In genomic region chr1:168410054-168410453, GRCm38 (mm10) we compare ENCODE assay signal across 12 mouse cellular contexts. TPM values are rescaled to one million over a fixed set of nuclear protein-coding genes. Genes with fewer than 3 reads are reported as not detected.
DNase-seq lines count a peak whose midpoint lies in the region; ATAC-seq and TF ChIP-seq lines count a peak whose summit lies in the region.
"Had no signal": no experiment of that assay in that cellular context is flagged by ENCODE, and none has a peak within 500 bp of the region (broad histone marks: within the 10 kb centered on the region; RNA-seq: fewer than 3 reads in every experiment).

No protein-coding gene starts in this region.

- no peak overlapping the region for H3K27ac ChIP-seq in intestine, embryonic 14.5 days (ENCODE audit: low read depth)
- no peak overlapping the region for H3K27ac ChIP-seq in intestine, postnatal 0 days (ENCODE audit: low read depth, low read length)
- 0 out of 2 replicates have a peak overlapping the region, but pooled peaks have one; percentile 35 for H3K27ac ChIP-seq in midbrain, embryonic 12.5 days (replicated peaks)
- H3K27ac ChIP-seq in midbrain, embryonic 16.5 days (ENCODE audit: low read length), result no peak overlapping the region
- peak overlapping the region; percentile 38; the same call in 1 of the 2 replicates for H3K27ac ChIP-seq in olfactory bulb, adult 2 months (ENCODE audit: insufficient read depth, low read depth, low read length)

- TF ChIP-seq POLR2A in olfactory bulb, adult 2 months (IDR thresholded peaks at IDR 0.05; ENCODE audit: insufficient read depth, low read depth, low read length), result no peak

- ATAC-seq in intestine, embryonic 14.5 days (replicated peaks; ENCODE audit: low FRiP score, low TSS enrichment, low read depth), result no peak
- no peak for ATAC-seq in intestine, postnatal 0 days
- ATAC-seq in midbrain, embryonic 12.5 days (ENCODE audit: low FRiP score, low read depth), result no peak
- no peak for ATAC-seq in midbrain, embryonic 16.5 days
- ATAC-seq: hindbrain, embryonic 16.5 days had no signal

- no peaks in the 10 kb centered on the region for H3K9me3 ChIP-seq in intestine, embryonic 14.5 days (ENCODE audit: control insufficient read depth, low read length)
- H3K9me3 ChIP-seq in intestine, postnatal 0 days (ENCODE audit: control insufficient read depth), result no peaks in the 10 kb centered on the region
- no peaks in the 10 kb centered on the region for H3K9me3 ChIP-seq in midbrain, embryonic 12.5 days
- H3K9me3 ChIP-seq in midbrain, embryonic 16.5 days (replicated peaks; ENCODE audit: control insufficient read depth, low read length, poor library complexity, severe bottlenecking), result no peaks in the 10 kb centered on the region

- H3K4me3 ChIP-seq in intestine, embryonic 14.5 days (ENCODE audit: low read depth, low read length), result no peak overlapping the region
- H3K4me3 ChIP-seq in intestine, postnatal 0 days (ENCODE audit: low read depth, low read length), result no peak overlapping the region
- no peak overlapping the region for H3K4me3 ChIP-seq in midbrain, embryonic 12.5 days
- no peak overlapping the region for H3K4me3 ChIP-seq in midbrain, embryonic 16.5 days (ENCODE audit: low read depth, low read length)
- no peak overlapping the region for H3K4me3 ChIP-seq in olfactory bulb, adult 2 months (ENCODE audit: insufficient read depth, low read depth, low read length)
- H3K4me3 ChIP-seq: layer of hippocampus, adult 2 months had no signal

- H3K9ac ChIP-seq in intestine, embryonic 14.5 days (ENCODE audit: low read length), result no peak overlapping the region
- no peak overlapping the region for H3K9ac ChIP-seq in intestine, postnatal 0 days (ENCODE audit: low read depth, low read length)
- H3K9ac ChIP-seq in midbrain, embryonic 12.5 days (replicated peaks), result no peak overlapping the region
- H3K9ac ChIP-seq in midbrain, embryonic 16.5 days (ENCODE audit: low read depth, low read length), result no peak overlapping the region

- peak; percentile 60 for DNase-seq in embryo, embryonic 10 days (ENCODE audit: low spot score)
- no peak for DNase-seq in embryo, embryonic 11 days
- DNase-seq in intestine, embryonic 14.5 days (ENCODE audit: low spot score), result no peak
- DNase-seq in ovary, postnatal 14 days (ENCODE audit: low spot score), result no peak
- DNase-seq: lung, postnatal 10 days had no signal

- peak overlapping the region; percentile 6; the same call in 1 of the 2 replicates for H3K4me2 ChIP-seq in intestine, embryonic 14.5 days (ENCODE audit: low read length)
- no peak overlapping the region for H3K4me2 ChIP-seq in intestine, postnatal 0 days (replicated peaks; ENCODE audit: low read depth)
- no peak overlapping the region for H3K4me2 ChIP-seq in midbrain, embryonic 12.5 days (replicated peaks)
- no peak overlapping the region for H3K4me2 ChIP-seq in midbrain, embryonic 16.5 days (ENCODE audit: low read length)

- TF ChIP-seq CTCF in intestine, postnatal 0 days (IDR thresholded peaks at IDR 0.05; ENCODE audit: low read depth), result no peak
- TF ChIP-seq CTCF in olfactory bulb, adult 2 months (IDR thresholded peaks at IDR 0.05; ENCODE audit: insufficient read depth, low read depth, low read length), result no peak

- WGBS in intestine, embryonic 14.5 days, result 6% methylated on average over 1 of the region's 1 CpGs
- WGBS in intestine, postnatal 0 days, result 16% methylated on average over 1 of the region's 1 CpGs
- WGBS in midbrain, embryonic 12.5 days, result 5% methylated on average over 1 of the region's 1 CpGs
- 12% methylated on average over 1 of the region's 1 CpGs for WGBS in midbrain, embryonic 16.5 days
- WGBS in olfactory bulb, adult 2 months, result 23% methylated on average over 1 of the region's 1 CpGs

- H3K4me1 ChIP-seq in intestine, embryonic 14.5 days (replicated peaks; ENCODE audit: control insufficient read depth, insufficient read depth, low read length), result peaks cover 35% of the 10 kb centered on the region
- peaks cover 4% of the 10 kb centered on the region; the same call in 1 of the 2 replicates for H3K4me1 ChIP-seq in intestine, postnatal 0 days (replicated peaks; ENCODE audit: control insufficient read depth, insufficient read depth, low read length)
- H3K4me1 ChIP-seq in midbrain, embryonic 12.5 days, result peaks cover 69% of the 10 kb centered on the region
- peaks cover 16% of the 10 kb centered on the region for H3K4me1 ChIP-seq in midbrain, embryonic 16.5 days (ENCODE audit: control insufficient read depth, insufficient read depth, low read length)
- peaks cover 39% of the 10 kb centered on the region for H3K4me1 ChIP-seq in olfactory bulb, adult 2 months (ENCODE audit: control insufficient read depth, insufficient read depth, low read length)

- peaks cover 27% of the 10 kb centered on the region for H3K36me3 ChIP-seq in intestine, embryonic 14.5 days (ENCODE audit: control insufficient read depth, insufficient read depth, low read length)
- no peaks in the 10 kb centered on the region; the same call in 1 of the 2 replicates for H3K36me3 ChIP-seq in intestine, postnatal 0 days (ENCODE audit: control insufficient read depth, insufficient read depth)
- peaks cover 26% of the 10 kb centered on the region for H3K36me3 ChIP-seq in midbrain, embryonic 12.5 days
- H3K36me3 ChIP-seq in midbrain, embryonic 16.5 days (ENCODE audit: control insufficient read depth, insufficient read depth, low read length), result no peaks in the 10 kb centered on the region
- H3K36me3 ChIP-seq: G1E had no signal

- no peaks in the 10 kb centered on the region for H3K27me3 ChIP-seq in intestine, embryonic 14.5 days (replicated peaks; ENCODE audit: control insufficient read depth, insufficient read depth, low read length)
- no peaks in the 10 kb centered on the region for H3K27me3 ChIP-seq in intestine, postnatal 0 days (replicated peaks; ENCODE audit: control insufficient read depth, insufficient read depth, low read length)
- H3K27me3 ChIP-seq in midbrain, embryonic 12.5 days, result 0 out of 2 replicates have a peak, but pooled peaks cover 4% of the 10 kb centered on the region
- H3K27me3 ChIP-seq in midbrain, embryonic 16.5 days (ENCODE audit: control insufficient read depth, insufficient read depth, low read depth, low read length), result no peaks in the 10 kb centered on the region

RNA-seq across cellular contexts. Expression of gene Pbx1, which starts 22.0 kb away (rescaled TPM):
- 37.3 and 42.3 TPM in 2 replicates for polyA plus RNA-seq in intestine, embryonic 14.5 days (2014; fragmentation: Nextera tagmentation; extraction: Ambion mirVana)
- 9.8 and 11.4 TPM in 2 replicates for polyA plus RNA-seq in intestine, postnatal 0 days (2015; fragmentation: Nextera tagmentation; extraction: Ambion mirVana)
- polyA plus RNA-seq in midbrain, embryonic 12.5 days (2016; fragmentation: Nextera tagmentation; extraction: Ambion mirVana), result 73.7 TPM in 2 replicates
- polyA plus RNA-seq in midbrain, embryonic 16.5 days (2015; fragmentation: Nextera tagmentation; extraction: Ambion mirVana), result 71.8 and 77.8 TPM in 2 replicates
- polyA plus RNA-seq in olfactory bulb, adult 2 months (2012; ENCODE audit: insufficient read depth, insufficient read length, low replicate concordance, missing spikeins), result 133 and 332 TPM in 2 replicates
- polyA plus RNA-seq: G1E had no signal

Comparison
In these comparisons a context has a peak if more than half of its experiments do, and no peak if none do; other contexts are left out.
1. H3K27ac ChIP-seq: peak in midbrain, embryonic 12.5 days (single experiment) and olfactory bulb, adult 2 months (single experiment); none in intestine, embryonic 14.5 days (single experiment), intestine, postnatal 0 days (single experiment) and midbrain, embryonic 16.5 days (single experiment).